Mouse (Mus musculus): ENCODE data around the gene Gm28919.
"Not testable (repeated sequence)": the region's sequence is repeated elsewhere in the genome, so short reads cannot be mapped to it uniquely, and the experiment has no call there.

The Gm28919 gene

DNA sequence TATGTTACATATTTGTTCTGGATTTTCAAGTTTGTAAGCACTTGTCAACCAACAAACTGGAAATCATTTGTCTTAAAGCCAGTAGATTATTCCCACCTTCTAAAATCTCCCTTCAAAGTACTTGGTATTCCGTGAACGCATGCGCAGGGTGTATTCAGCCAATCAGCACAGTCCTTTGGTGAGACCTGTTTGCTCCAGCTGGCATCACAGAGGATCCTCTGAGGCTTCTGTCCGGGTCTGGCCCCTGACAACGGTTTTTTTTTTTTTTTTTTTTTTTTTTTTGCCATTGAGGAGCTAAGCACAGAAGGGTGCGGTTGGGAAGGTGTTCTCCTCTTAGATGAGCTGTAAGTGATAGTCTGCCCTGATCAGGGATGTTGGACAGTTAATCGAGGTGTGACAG lies at the start of gene Gm28919:
Gm28919 (plus strand) TSS at position 301 of the 400 bp plus-strand sequence.
- not testable (repeated sequence) for DNase-seq (ENCODE audit: low spot score)
